Mouse (Mus musculus): ENCODE data around the gene Plk5.

Plk5 gene

GRCm38 (mm10) chr10:80398174-80398535, 41.9 kb downstream of the Plk5 start:
- H3K27me3 ChIP-seq (ENCODE audit: control insufficient read depth, insufficient read depth, low read length, poor library complexity, severe bottlenecking) = no peaks in the 10 kb centered on the region
- no peak for DNase-seq (ENCODE audit: low read depth, low spot score)

GRCm38 (mm10) chr10:80398719-80399190, 42.5 kb downstream of the Plk5 start:
- peak; percentile 100 for DNase-seq (ENCODE audit: low read depth, low spot score)
- H3K27me3 ChIP-seq (ENCODE audit: control insufficient read depth, insufficient read depth, low read length, poor library complexity, severe bottlenecking) = no peaks in the 10 kb centered on the region

More at GRCm38 (mm10) chr10:80398174-80398535, 41.9 kb downstream of the Plk5 start:
- peaks cover 10% of the 10 kb centered on the region for H3K36me3 ChIP-seq (ENCODE audit: control insufficient read depth, insufficient read depth, low read length, poor library complexity, severe bottlenecking)

GRCm38 (mm10) chr10:80399191-80399972, 43.1 kb downstream of the Plk5 start, which contains the start of gene Mbd3:
Gene Mbd3 (minus strand): TSS chr10:80399550.
- no peaks in the 10 kb centered on the region for H3K27me3 ChIP-seq (ENCODE audit: control insufficient read depth, insufficient read depth, low read length, poor library complexity, severe bottlenecking)
- DNase-seq (ENCODE audit: low read depth, low spot score) = peak; percentile 100
- H3K36me3 ChIP-seq (ENCODE audit: control insufficient read depth, insufficient read depth, low read length, poor library complexity, severe bottlenecking) = peaks cover 9% of the 10 kb centered on the region

More at GRCm38 (mm10) chr10:80398719-80399190, 42.5 kb downstream of the Plk5 start:
- peaks cover 9% of the 10 kb centered on the region for H3K36me3 ChIP-seq (ENCODE audit: control insufficient read depth, insufficient read depth, low read length, poor library complexity, severe bottlenecking)

GRCm38 (mm10) chr10:80399973-80400703, 43.9 kb downstream of the Plk5 start:
- no peak for DNase-seq (ENCODE audit: low read depth, low spot score)
- Histone ChIP-seq H3K36me3 (ENCODE audit: control insufficient read depth, insufficient read depth, low read length, poor library complexity, severe bottlenecking) (peaks cover 9% of the 10 kb centered on the region), H3K27me3 (ENCODE audit: control insufficient read depth, insufficient read depth, low read length, poor library complexity, severe bottlenecking) (no peaks in the 10 kb centered on the region)

- peaks cover 9% of the 10 kb centered on the region for H3K36me3 ChIP-seq (ENCODE audit: control insufficient read depth, insufficient read depth, low read length, poor library complexity, severe bottlenecking)
- H3K27me3 ChIP-seq (ENCODE audit: control insufficient read depth, insufficient read depth, low read length, poor library complexity, severe bottlenecking) = no peaks in the 10 kb centered on the region
Measured at GRCm38 (mm10) chr10:80400704-80401161, 44.5 kb downstream of the Plk5 start.

GRCm38 (mm10) chr10:80403044-80403692, 46.9 kb downstream of the Plk5 start:
- Histone ChIP-seq H3K36me3 (ENCODE audit: control insufficient read depth, insufficient read depth, low read length, poor library complexity, severe bottlenecking) (peaks cover 9% of the 10 kb centered on the region), H3K27me3 (ENCODE audit: control insufficient read depth, insufficient read depth, low read length, poor library complexity, severe bottlenecking) (no peaks in the 10 kb centered on the region)
- peak; percentile 69 for DNase-seq (ENCODE audit: low read depth, low spot score)

More at GRCm38 (mm10) chr10:80400704-80401161, 44.5 kb downstream of the Plk5 start:
- no peak for DNase-seq (ENCODE audit: low read depth, low spot score)

GRCm38 (mm10) chr10:80405481-80406173, 49.4 kb downstream of the Plk5 start:
- H3K36me3 ChIP-seq (ENCODE audit: control insufficient read depth, insufficient read depth, low read length, poor library complexity, severe bottlenecking) = peaks cover 12% of the 10 kb centered on the region
- peak; percentile 58 for DNase-seq (ENCODE audit: low read depth, low spot score)
- no peaks in the 10 kb centered on the region for H3K27me3 ChIP-seq (ENCODE audit: control insufficient read depth, insufficient read depth, low read length, poor library complexity, severe bottlenecking)

- Histone ChIP-seq H3K36me3 (ENCODE audit: control insufficient read depth, insufficient read depth, low read length, poor library complexity, severe bottlenecking) (peaks cover 12% of the 10 kb centered on the region), H3K27me3 (ENCODE audit: control insufficient read depth, insufficient read depth, low read length, poor library complexity, severe bottlenecking) (no peaks in the 10 kb centered on the region)
- peak; percentile 93 for DNase-seq (ENCODE audit: low read depth, low spot score)
Measured at GRCm38 (mm10) chr10:80406684-80407501, 50.6 kb downstream of the Plk5 start, which contains the start of gene Uqcr11. Gene Uqcr11 (minus strand): TSS chr10:80406830.

GRCm38 (mm10) chr10:80407924-80408323, 51.7 kb downstream of the Plk5 start:
- Histone ChIP-seq H3K27me3 (ENCODE audit: control insufficient read depth, insufficient read depth, low read length, poor library complexity, severe bottlenecking) (no peaks in the 10 kb centered on the region), H3K36me3 (ENCODE audit: control insufficient read depth, insufficient read depth, low read length, poor library complexity, severe bottlenecking) (peaks cover 11% of the 10 kb centered on the region)
- no peak for DNase-seq (ENCODE audit: low read depth, low spot score)

- peaks cover 13% of the 10 kb centered on the region for H3K36me3 ChIP-seq (ENCODE audit: control insufficient read depth, insufficient read depth, low read length, poor library complexity, severe bottlenecking)
Measured at GRCm38 (mm10) chr10:80412656-80413541, 56.6 kb downstream of the Plk5 start.

More at GRCm38 (mm10) chr10:80412656-80413541, 56.6 kb downstream of the Plk5 start:
- no peak for DNase-seq (ENCODE audit: low read depth, low spot score)
- no peaks in the 10 kb centered on the region for H3K27me3 ChIP-seq (ENCODE audit: control insufficient read depth, insufficient read depth, low read length, poor library complexity, severe bottlenecking)

Data from splenic B cell, adult 2 months (primary cell).